Mouse (Mus musculus) embryonic facial prominence, embryonic 11.5 days (tissue): ENCODE results near the gene Gm45623. TPM values are rescaled to one million over a fixed set of nuclear protein-coding genes. Genes with fewer than 3 reads are reported as not detected.

Experiments used
- ATAC-seq: fragments of 200-750 bp; cut with Nextera tagmentation; replicated peaks from 2 replicates; pipeline ENCODE4 v1.8.0; 2017; ENCODE audit warnings: low read depth; ENCODE audit not compliant: insufficient number of reproducible peaks, low FRiP score, low TSS enrichment
- DNase-seq: peaks from one replicate; pipeline ENCODE4 v3.0.0-alpha.2; 2015; ENCODE audit warnings: low spot score
- H3K27ac ChIP-seq: fragments of 300-500 bp; sonication (generic); replicated peaks from 2 replicates; pipeline ENCODE4 v1.5.1; 2014; ENCODE audit warnings: mild to moderate bottlenecking, low read depth, low read length, control low read depth
- H3K27me3 ChIP-seq: fragments of 300-500 bp; sonication (generic); 2 replicates; pipeline ENCODE4 v1.6.1; 2014; ENCODE audit warnings: mild to moderate bottlenecking, low read length, moderate library complexity, mixed read lengths; ENCODE audit not compliant: control insufficient read depth, insufficient read depth
- H3K36me3 ChIP-seq: fragments of 300-500 bp; sonication (generic); replicated peaks from 2 replicates; pipeline ENCODE4 v1.6.1; 2014; ENCODE audit warnings: low read depth, mild to moderate bottlenecking, low read length, moderate library complexity, mixed read lengths; ENCODE audit not compliant: control insufficient read depth, insufficient read depth
- H3K4me1 ChIP-seq: fragments of 300-500 bp; sonication (generic); 2 replicates; pipeline ENCODE4 v1.6.1; 2014; ENCODE audit warnings: low read length, mixed read lengths; ENCODE audit not compliant: control insufficient read depth, insufficient read depth
- H3K4me2 ChIP-seq: fragments of 300-500 bp; sonication (generic); 2 replicates; pipeline ENCODE4 v1.6.1; 2014; ENCODE audit warnings: low read depth, mild to moderate bottlenecking, control low read depth, low read length, moderate library complexity
- H3K4me3 ChIP-seq: fragments of 300-500 bp; sonication (generic); 2 replicates; pipeline ENCODE4 v1.5.1; 2014; ENCODE audit warnings: low read depth, low read length, control low read depth
- H3K9ac ChIP-seq: fragments of 300-500 bp; sonication (generic); replicated peaks from 2 replicates; pipeline ENCODE4 v1.6.1; 2014; ENCODE audit warnings: mild to moderate bottlenecking, control low read depth, low read length
- H3K9me3 ChIP-seq: fragments of 300-500 bp; sonication (generic); replicated peaks from 2 replicates; pipeline ENCODE4 v1.6.1; 2016; ENCODE audit warnings: mild to moderate bottlenecking, low read length, inconsistent platforms, mixed read lengths; ENCODE audit not compliant: control insufficient read depth
- WGBS: fragments of 180-500 bp; shearing (Covaris S2); extraction: QIAGEN DNeasy Blood & Tissue Kit; methylation state at CpG from one replicate; pipeline ENCODE4 v1.1.7; 2014; 5-methylcytosine and 5-hydroxymethylcytosine counted together
- polyA plus RNA-seq: library from polyadenylated mRNA; unstranded; fragments of >200 nt; fragmentation: Nextera tagmentation; extraction: Ambion mirVana; gene quantifications from 2 replicates; pipeline ENCODE4 v1.2.1, GENCODE M21; 2014

Gene Gm45623
- polyA plus RNA-seq, 1 experiment from 2014 or later = 0.38 TPM

GRCm38 (mm10) chr13:56765284-56766032, 11.8 kb upstream of the Gm45623 start:
- no peaks in the 10 kb centered on the region for H3K27me3 ChIP-seq
- no peaks in the 10 kb centered on the region for H3K9me3 ChIP-seq
- 45% methylated on average over 25 of the region's 25 CpGs for WGBS
- ATAC-seq = no peak
- no peak overlapping the region for H3K4me3 ChIP-seq
- H3K4me1 ChIP-seq = no peaks in the 10 kb centered on the region
- no peaks in the 10 kb centered on the region for H3K36me3 ChIP-seq
- peak; percentile 37 for DNase-seq
- no peak overlapping the region for H3K27ac ChIP-seq
- no peak overlapping the region for H3K9ac ChIP-seq
- H3K4me2 ChIP-seq = no peak overlapping the region

- H3K27me3 ChIP-seq = no peaks in the 10 kb centered on the region
- H3K4me2 ChIP-seq = no peak overlapping the region
- no peak overlapping the region for H3K4me3 ChIP-seq
- ATAC-seq (no peak), DNase-seq (no peak)
- H3K4me1 ChIP-seq = no peaks in the 10 kb centered on the region
- no peak overlapping the region for H3K9ac ChIP-seq
- no peaks in the 10 kb centered on the region for H3K9me3 ChIP-seq
- H3K36me3 ChIP-seq = no peaks in the 10 kb centered on the region
- WGBS = 43% methylated on average over 13 of the region's 13 CpGs
- no peak overlapping the region for H3K27ac ChIP-seq
These were observed 9.0 kb upstream of the Gm45623 start for GRCm38 (mm10) chr13:56762446-56763229.

DNA sequence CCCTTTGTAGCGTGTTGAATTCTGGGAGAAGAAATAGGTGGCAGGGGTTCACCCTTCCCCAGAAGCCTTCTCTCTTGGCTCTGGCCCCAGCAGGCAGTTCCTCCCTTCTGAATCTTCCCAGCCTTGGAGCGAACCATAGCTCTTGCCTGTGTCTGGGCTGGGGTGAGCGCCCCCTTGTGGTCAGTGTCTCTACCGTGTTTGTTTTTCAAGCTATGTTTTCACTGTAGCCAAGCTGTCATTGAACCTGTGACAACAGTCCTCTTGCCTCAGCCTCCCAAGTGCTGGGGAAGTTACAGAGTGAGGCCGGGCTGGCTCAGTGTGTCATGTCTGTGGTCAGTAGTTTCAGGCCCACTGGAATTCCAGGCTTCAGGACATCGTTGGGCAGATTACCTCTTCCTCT, 4.9 kb upstream of the Gm45623 start:
- H3K4me3 ChIP-seq = no peak overlapping the region
- 27% methylated on average over 6 of the region's 6 CpGs for WGBS
- ATAC-seq (no peak), DNase-seq (peak; percentile 83)
- no peak overlapping the region for H3K4me2 ChIP-seq
- H3K4me1 ChIP-seq = no peaks in the 10 kb centered on the region
- H3K27ac ChIP-seq = no peak overlapping the region
- peaks cover 9% of the 10 kb centered on the region for H3K27me3 ChIP-seq
- no peaks in the 10 kb centered on the region for H3K9me3 ChIP-seq
- H3K9ac ChIP-seq = no peak overlapping the region
- H3K36me3 ChIP-seq = no peaks in the 10 kb centered on the region

DNA sequence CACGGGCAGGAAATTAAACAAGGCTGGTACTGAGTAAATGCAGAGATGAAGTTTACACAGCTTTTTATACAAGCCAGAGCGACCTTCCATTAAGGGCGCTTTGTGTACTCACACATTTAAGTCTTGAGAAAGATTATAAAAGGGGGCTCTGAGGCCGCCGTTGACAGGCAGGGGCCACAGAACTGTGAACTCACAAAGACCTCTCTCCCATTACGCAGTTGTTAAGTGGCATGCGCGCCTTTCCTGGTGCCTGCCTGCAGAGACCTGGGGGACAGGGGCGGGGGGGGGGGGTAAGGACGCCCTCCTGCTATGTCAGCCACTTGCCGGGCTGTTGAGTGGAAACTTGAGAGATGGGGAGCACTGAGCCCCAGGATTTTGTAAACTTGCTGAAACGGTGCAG, 3.6 kb upstream of the Gm45623 start:
- no peak overlapping the region for H3K4me2 ChIP-seq

GRCm38 (mm10) chr13:56755871-56756270, 2.2 kb upstream of the Gm45623 start:
- Histone ChIP-seq H3K27ac (no peak overlapping the region), H3K27me3 (peaks cover 23% of the 10 kb centered on the region), H3K4me3 (no peak overlapping the region), H3K4me2 (no peak overlapping the region), H3K4me1 (peaks cover 6% of the 10 kb centered on the region), H3K36me3 (no peaks in the 10 kb centered on the region), H3K9me3 (no peaks in the 10 kb centered on the region), H3K9ac (no peak overlapping the region)
- DNase-seq = no peak
- no peak for ATAC-seq
- WGBS = 72% methylated on average over 6 of the region's 6 CpGs

More for the DNA sequence above, 3.6 kb upstream of the Gm45623 start:
- Histone ChIP-seq H3K4me1 (peaks cover 6% of the 10 kb centered on the region), H3K9ac (no peak overlapping the region), H3K36me3 (no peaks in the 10 kb centered on the region), H3K4me3 (no peak overlapping the region), H3K9me3 (no peaks in the 10 kb centered on the region), H3K27me3 (peaks cover 20% of the 10 kb centered on the region), H3K27ac (no peak overlapping the region)
- ATAC-seq = no peak
- no peak for DNase-seq
- 58% methylated on average over 12 of the region's 12 CpGs for WGBS

DNA sequence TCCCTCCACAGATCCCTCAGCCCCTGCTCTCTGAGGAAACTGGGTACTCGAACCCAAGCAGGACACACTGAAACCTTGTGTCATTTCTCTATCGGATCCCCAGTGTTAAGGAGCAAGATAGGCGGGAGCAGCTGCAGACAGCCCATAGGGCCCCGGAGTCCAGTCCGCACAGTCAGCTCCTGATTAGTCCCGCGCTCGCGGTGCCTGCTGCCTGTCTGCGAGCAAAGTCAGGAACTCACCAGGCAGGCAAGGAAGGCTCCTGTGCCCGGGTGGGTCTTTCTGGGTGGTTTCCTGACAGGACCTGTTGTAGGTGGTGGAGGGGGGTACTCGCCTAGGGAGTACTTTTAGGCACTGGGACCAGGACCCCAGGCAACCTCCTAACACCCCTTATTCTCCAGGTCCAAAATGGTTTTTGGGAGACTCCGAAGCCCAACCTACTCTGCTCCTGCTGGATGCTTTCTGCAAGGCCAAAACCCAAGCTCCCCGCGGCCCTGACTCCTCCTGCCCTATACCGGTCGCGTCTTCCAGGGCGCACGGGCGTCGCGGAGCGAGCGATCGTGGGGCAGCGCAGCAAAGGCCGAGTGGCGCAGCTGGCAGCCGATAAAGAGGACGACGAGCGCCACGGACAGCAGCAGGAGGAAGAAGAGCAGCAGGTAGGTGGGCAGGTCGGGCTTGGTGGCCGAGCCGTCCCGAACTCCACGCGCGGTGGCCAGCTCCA, 994 bp downstream of the Gm45623 start:
- ATAC-seq (no peak), DNase-seq (peak; percentile 62)
- no peaks in the 10 kb centered on the region for H3K36me3 ChIP-seq
- no peak overlapping the region for H3K27ac ChIP-seq
- H3K4me1 ChIP-seq = peaks cover 6% of the 10 kb centered on the region
- peak overlapping the region; percentile 97 for H3K4me2 ChIP-seq
- peaks cover 23% of the 10 kb centered on the region for H3K27me3 ChIP-seq
- peak overlapping the region; percentile 49 for H3K4me3 ChIP-seq
- no peaks in the 10 kb centered on the region for H3K9me3 ChIP-seq
- peak overlapping the region; percentile 52 for H3K9ac ChIP-seq
- under 1% methylated on average over 38 of the region's 41 CpGs for WGBS

DNA sequence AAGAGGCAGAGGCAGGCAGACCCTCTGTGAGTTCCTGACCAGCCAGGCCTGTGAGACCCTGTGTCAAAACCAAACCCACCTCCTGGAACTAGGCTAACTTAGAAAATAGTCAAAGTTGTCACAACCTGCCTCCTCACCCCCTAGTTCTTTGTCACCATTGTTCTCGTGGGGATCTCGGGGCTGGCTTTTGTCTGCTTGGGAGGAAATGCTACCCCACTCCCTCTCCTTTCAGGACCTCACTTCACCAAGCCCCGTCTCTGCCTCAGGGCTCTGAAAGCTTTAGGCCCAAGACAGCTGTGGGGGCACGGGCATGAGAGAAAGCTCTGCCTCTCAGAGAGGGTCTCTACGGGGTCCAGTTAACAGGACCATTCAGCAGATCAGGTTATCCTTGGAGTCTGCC, 1.9 kb downstream of the Gm45623 start:
- H3K27me3 ChIP-seq = peaks cover 23% of the 10 kb centered on the region
- no peak for DNase-seq
- no peak for ATAC-seq

More for the DNA sequence above, 1.9 kb downstream of the Gm45623 start:
- Histone ChIP-seq H3K9ac (no peak overlapping the region), H3K4me1 (peaks cover 6% of the 10 kb centered on the region), H3K4me2 (no peak overlapping the region), H3K27ac (no peak overlapping the region), H3K36me3 (no peaks in the 10 kb centered on the region), H3K4me3 (no peak overlapping the region), H3K9me3 (no peaks in the 10 kb centered on the region)
- 6% methylated on average over 5 of the region's 5 CpGs for WGBS
